ENCODE assay signal across 8 mouse cellular contexts in genomic region chr11:69096360-69096986, GRCm38 (mm10). TPM values are rescaled to one million over a fixed set of nuclear protein-coding genes. Genes with fewer than 3 reads are reported as not detected.
DNase-seq lines count a peak whose midpoint lies in the region; ATAC-seq and TF ChIP-seq lines count a peak whose summit lies in the region.

No protein-coding gene starts in this region.

- H3K9ac ChIP-seq in kidney, embryonic 14.5 days (ENCODE audit: low read depth, low read length) = peak overlapping the region; percentile 74
- H3K9ac ChIP-seq in hindbrain, embryonic 13.5 days = peak overlapping the region; percentile 75
- peak overlapping the region; percentile 46; the same call in 1 of the 2 replicates for H3K9ac ChIP-seq in midbrain, embryonic 14.5 days (replicated peaks; ENCODE audit: low read length)

- H3K27ac ChIP-seq in kidney, embryonic 14.5 days (ENCODE audit: low read depth, low read length) = peak overlapping the region; percentile 86; the same call in 1 of the 2 replicates
- H3K27ac ChIP-seq in bone marrow, adult 2 months (ENCODE audit: control insufficient read depth, insufficient read depth, low read depth, low read length, poor library complexity) = peak overlapping the region; percentile 81
- H3K27ac ChIP-seq in hindbrain, embryonic 13.5 days = peak overlapping the region; percentile 88
- peak overlapping the region; percentile 78; the same call in 1 of the 2 replicates for H3K27ac ChIP-seq in midbrain, embryonic 14.5 days (replicated peaks; ENCODE audit: low read depth, low read length)

- no peak for DNase-seq in kidney, postnatal 10 days
- no peak for DNase-seq in midbrain, embryonic 14.5 days
- DNase-seq in embryo, embryonic 10 days (ENCODE audit: low spot score) = no peak
- no peak for DNase-seq in urinary bladder, postnatal 4 days (ENCODE audit: low spot score in 2 of 2)
- no peak for DNase-seq in ovary, postnatal 10 days (ENCODE audit: low spot score)

- TF ChIP-seq POLR2A in bone marrow, adult 2 months (IDR thresholded peaks at IDR 0.05; ENCODE audit: borderline replicate concordance, control insufficient read depth, low read depth, low read length) = no peak

- no peak for ATAC-seq in kidney, embryonic 14.5 days (ENCODE audit: low FRiP score, low TSS enrichment)
- no peak for ATAC-seq in hindbrain, embryonic 13.5 days (ENCODE audit: low FRiP score)
- ATAC-seq in midbrain, embryonic 14.5 days (ENCODE audit: low FRiP score, low TSS enrichment) = no peak

- H3K4me2 ChIP-seq in kidney, embryonic 14.5 days (replicated peaks; ENCODE audit: low read depth, low read length) = peak overlapping the region; percentile 95
- H3K4me2 ChIP-seq in hindbrain, embryonic 13.5 days = peak overlapping the region; percentile 97
- peak overlapping the region; percentile 85 for H3K4me2 ChIP-seq in midbrain, embryonic 14.5 days (ENCODE audit: low read length)

- H3K4me1 ChIP-seq in kidney, embryonic 14.5 days (ENCODE audit: control insufficient read depth, insufficient read depth, low read length) = peaks cover 51% of the 10 kb centered on the region
- H3K4me1 ChIP-seq in bone marrow, adult 2 months (ENCODE audit: control insufficient read depth, insufficient read depth, low read length) = peaks cover 13% of the 10 kb centered on the region; the same call in 1 of the 2 replicates
- H3K4me1 ChIP-seq in hindbrain, embryonic 13.5 days (replicated peaks) = peaks cover 73% of the 10 kb centered on the region
- peaks cover 48% of the 10 kb centered on the region for H3K4me1 ChIP-seq in midbrain, embryonic 14.5 days (ENCODE audit: control insufficient read depth, insufficient read depth, low read length)

- peak overlapping the region; percentile 62 for H3K4me3 ChIP-seq in kidney, embryonic 14.5 days (ENCODE audit: low read length)
- H3K4me3 ChIP-seq in bone marrow, adult 2 months (replicated peaks; ENCODE audit: control insufficient read depth, low read depth, low read length) = peak overlapping the region; percentile 80
- H3K4me3 ChIP-seq in hindbrain, embryonic 13.5 days = peak overlapping the region; percentile 47
- peak overlapping the region; percentile 43 for H3K4me3 ChIP-seq in midbrain, embryonic 14.5 days (replicated peaks; ENCODE audit: low read depth, low read length)

- H3K36me3 ChIP-seq in kidney, embryonic 14.5 days (ENCODE audit: control insufficient read depth, insufficient read depth, low read length) = peaks cover 23% of the 10 kb centered on the region
- peaks cover 20% of the 10 kb centered on the region for H3K36me3 ChIP-seq in hindbrain, embryonic 13.5 days
- peaks cover 12% of the 10 kb centered on the region for H3K36me3 ChIP-seq in midbrain, embryonic 14.5 days (ENCODE audit: control insufficient read depth, insufficient read depth, low read length)

- no peaks in the 10 kb centered on the region for H3K9me3 ChIP-seq in kidney, embryonic 14.5 days (ENCODE audit: control insufficient read depth, low read length)
- no peaks in the 10 kb centered on the region for H3K9me3 ChIP-seq in hindbrain, embryonic 13.5 days
- no peaks in the 10 kb centered on the region for H3K9me3 ChIP-seq in midbrain, embryonic 14.5 days (ENCODE audit: control insufficient read depth, low read length)

- WGBS in kidney, embryonic 14.5 days = 10% methylated on average over 9 of the region's 9 CpGs
- 12% methylated on average over 9 of the region's 9 CpGs for WGBS in bone marrow, adult 2 months
- 14% methylated on average over 9 of the region's 9 CpGs for WGBS in hindbrain, embryonic 13.5 days
- WGBS in midbrain, embryonic 14.5 days = 19% methylated on average over 9 of the region's 9 CpGs

- no peak; the same call in 1 of the 2 replicates for TF ChIP-seq CTCF in bone marrow, adult 2 months (IDR thresholded peaks at IDR 0.05; ENCODE audit: control insufficient read depth, insufficient read depth, low read length)

- H3K27me3 ChIP-seq in kidney, embryonic 14.5 days (ENCODE audit: control insufficient read depth, insufficient read depth, low read length) = no peaks in the 10 kb centered on the region
- H3K27me3 ChIP-seq in hindbrain, embryonic 13.5 days = 0 out of 2 replicates have a peak, but pooled peaks cover 2% of the 10 kb centered on the region
- H3K27me3 ChIP-seq in midbrain, embryonic 14.5 days (ENCODE audit: control insufficient read depth, insufficient read depth, low read length) = no peaks in the 10 kb centered on the region

RNA-seq across cellular contexts. Expression of gene Per1, which starts 1.5 kb away (rescaled TPM):
- polyA plus RNA-seq in kidney, embryonic 14.5 days (2014; fragmentation: Nextera tagmentation; extraction: Ambion mirVana) = 6.1 and 8.9 TPM in 2 replicates
- 28.8 and 46.2 TPM in 2 replicates for polyA plus RNA-seq in bone marrow, adult 2 months (2011; ENCODE audit: insufficient read depth, insufficient read length, low replicate concordance, missing spikeins)
- 7.4 and 9.4 TPM in 2 replicates for polyA plus RNA-seq in hindbrain, embryonic 13.5 days (2015; fragmentation: Nextera tagmentation; extraction: Ambion mirVana)
- polyA plus RNA-seq in midbrain, embryonic 14.5 days (2014; fragmentation: Nextera tagmentation; extraction: Ambion mirVana) = 9.3 and 13.1 TPM in 2 replicates

RNA-seq across cellular contexts. Expression of gene Vamp2, which starts 8.2 kb away (rescaled TPM):
- polyA plus RNA-seq in kidney, embryonic 14.5 days (2014; fragmentation: Nextera tagmentation; extraction: Ambion mirVana) = 57.5 and 86.5 TPM in 2 replicates
- 50.5 and 55.9 TPM in 2 replicates for polyA plus RNA-seq in bone marrow, adult 2 months (2011; ENCODE audit: insufficient read depth, insufficient read length, low replicate concordance, missing spikeins)
- polyA plus RNA-seq in hindbrain, embryonic 13.5 days (2015; fragmentation: Nextera tagmentation; extraction: Ambion mirVana) = 217 and 227 TPM in 2 replicates
- 258 and 260 TPM in 2 replicates for polyA plus RNA-seq in midbrain, embryonic 14.5 days (2014; fragmentation: Nextera tagmentation; extraction: Ambion mirVana)

RNA-seq across cellular contexts. Expression of gene Hes7, which starts 23.7 kb away (rescaled TPM):
- polyA plus RNA-seq in kidney, embryonic 14.5 days (2014; fragmentation: Nextera tagmentation; extraction: Ambion mirVana) = 0.23 and 0.41 TPM in 2 replicates
- 1.1 TPM in 1 of 2 replicates, not detected in the other for polyA plus RNA-seq in bone marrow, adult 2 months (2011; ENCODE audit: insufficient read depth, insufficient read length, low replicate concordance, missing spikeins)
- 0.26 and 0.35 TPM in 2 replicates for polyA plus RNA-seq in hindbrain, embryonic 13.5 days (2015; fragmentation: Nextera tagmentation; extraction: Ambion mirVana)
- 0.26 and 0.78 TPM in 2 replicates for polyA plus RNA-seq in midbrain, embryonic 14.5 days (2014; fragmentation: Nextera tagmentation; extraction: Ambion mirVana)

RNA-seq across cellular contexts. Expression of gene Tmem107, which starts 25.9 kb away (rescaled TPM):
- 62.2 and 73.8 TPM in 2 replicates for polyA plus RNA-seq in kidney, embryonic 14.5 days (2014; fragmentation: Nextera tagmentation; extraction: Ambion mirVana)
- 16.3 and 31.0 TPM in 2 replicates for polyA plus RNA-seq in bone marrow, adult 2 months (2011; ENCODE audit: insufficient read depth, insufficient read length, low replicate concordance, missing spikeins)
- polyA plus RNA-seq in hindbrain, embryonic 13.5 days (2015; fragmentation: Nextera tagmentation; extraction: Ambion mirVana) = 28.7 and 41.0 TPM in 2 replicates
- 28.0 and 36.5 TPM in 2 replicates for polyA plus RNA-seq in midbrain, embryonic 14.5 days (2014; fragmentation: Nextera tagmentation; extraction: Ambion mirVana)

RNA-seq across cellular contexts. Expression of gene 9130213A22Rik, which starts 25.9 kb away (rescaled TPM):
- polyA plus RNA-seq in kidney, embryonic 14.5 days (2014; fragmentation: Nextera tagmentation; extraction: Ambion mirVana) = 0.11 and 0.43 TPM in 2 replicates
- not detected in 2 replicates for polyA plus RNA-seq in bone marrow, adult 2 months (2011; ENCODE audit: insufficient read depth, insufficient read length, low replicate concordance, missing spikeins)
- 0.13 and 0.25 TPM in 2 replicates for polyA plus RNA-seq in hindbrain, embryonic 13.5 days (2015; fragmentation: Nextera tagmentation; extraction: Ambion mirVana)
- polyA plus RNA-seq in midbrain, embryonic 14.5 days (2014; fragmentation: Nextera tagmentation; extraction: Ambion mirVana) = 0.22 and 0.23 TPM in 2 replicates
